Mouse (Mus musculus) large intestine, adult 2 months (tissue): ENCODE measurements around the gene Dnph1. TPM values are rescaled to one million over a fixed set of nuclear protein-coding genes. Genes with fewer than 3 reads are reported as not detected.
"Not testable (repeated sequence)": the region's sequence is repeated elsewhere in the genome, so short reads cannot be mapped to it uniquely, and the experiment has no call there.

Experiments used
- DNase-seq: peaks from one replicate; pipeline ENCODE4 v3.0.0-alpha.2; 2012; ENCODE audit warnings: low read depth, low spot score
- WGBS: fragments of 180-500 bp; shearing (Covaris S2); methylation state at CpG from one replicate; pipeline ENCODE4 v1.1.7; 2018; 5-methylcytosine and 5-hydroxymethylcytosine counted together
- polyA plus RNA-seq: library from polyadenylated mRNA; depleted of rRNA; stranded (reverse); fragments of >200 nt; gene quantifications from 2 replicates; pipeline ENCODE4 v1.2.3, GENCODE M21; 2012

The Dnph1 gene
- polyA plus RNA-seq, 1 experiment, result 8.1 TPM

DNA sequence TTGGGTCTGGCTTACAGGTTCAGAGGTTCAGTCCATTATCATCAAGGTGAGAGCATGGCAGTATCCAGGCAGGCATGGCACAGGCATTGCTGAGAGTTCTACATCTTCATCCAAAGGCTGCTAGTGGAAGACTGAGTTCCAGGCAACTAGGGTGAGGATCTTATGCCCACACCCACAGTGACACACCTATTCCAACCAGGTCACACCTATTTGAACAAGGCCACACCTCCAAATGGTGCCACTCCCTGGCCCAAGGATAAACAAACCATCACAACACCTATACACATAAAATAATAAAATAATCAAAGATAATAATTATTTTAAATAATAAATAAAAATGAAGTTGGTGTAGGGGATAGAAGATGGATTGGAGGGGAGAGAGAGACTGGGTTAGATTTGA lies 430 bp upstream of the Dnph1 start:
- DNase-seq, result not testable (repeated sequence)

DNA sequence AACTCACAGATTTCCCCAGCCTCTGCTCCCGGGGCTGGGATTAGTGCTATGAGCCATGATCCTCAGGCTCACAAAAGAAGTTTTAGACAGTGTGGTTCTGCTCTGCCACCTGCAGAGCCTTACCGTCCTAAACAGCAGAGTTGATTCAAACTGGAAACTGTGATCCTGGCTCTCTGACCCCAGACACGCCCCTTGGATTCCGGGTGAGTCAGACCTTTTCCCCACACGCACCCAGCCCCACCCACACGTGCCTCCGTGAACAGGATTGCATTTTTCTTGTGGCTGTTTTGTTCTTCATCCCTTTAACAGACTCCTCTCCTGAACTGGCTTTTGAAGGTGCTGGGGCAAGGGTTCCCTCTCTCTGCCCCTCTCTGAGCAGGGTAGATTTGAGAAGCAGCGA lies 1.4 kb downstream of the Dnph1 start:
- DNase-seq, result peak; percentile 39
- 24% methylated on average over 8 of the region's 8 CpGs for WGBS

GRCm38 (mm10) chr17:46502775-46503174 lies 6.3 kb downstream of the Dnph1 start:
- DNase-seq, result no peak
- WGBS, result 79% methylated on average over 2 of the region's 2 CpGs

- DNase-seq, result no peak
- 79% methylated on average over 14 of the region's 14 CpGs for WGBS
Measured at GRCm38 (mm10) chr17:46503847-46504638, 7.5 kb downstream of the Dnph1 start.

DNA sequence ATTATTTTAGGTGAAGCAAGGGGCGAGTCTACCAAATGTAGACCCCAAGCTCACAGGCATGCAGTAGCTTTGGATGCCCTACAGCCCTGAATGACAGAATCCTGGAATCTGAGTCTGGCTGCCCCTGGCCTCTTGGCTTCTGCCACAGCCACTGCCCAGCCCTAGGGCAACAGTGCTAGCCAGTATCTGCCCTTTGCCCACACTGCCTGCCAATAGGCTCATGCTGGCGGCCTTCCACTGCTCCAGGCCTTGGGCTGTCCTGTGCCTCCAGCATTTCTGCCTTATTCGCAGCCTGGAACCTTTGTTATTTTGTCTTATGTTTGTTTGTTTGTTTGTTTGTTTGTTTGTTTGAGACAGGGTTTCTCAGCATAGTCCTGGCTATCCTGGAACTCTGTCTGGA lies 9.1 kb downstream of the Dnph1 start:
- 73% methylated on average over 3 of the region's 3 CpGs for WGBS
- DNase-seq, result no peak

DNA sequence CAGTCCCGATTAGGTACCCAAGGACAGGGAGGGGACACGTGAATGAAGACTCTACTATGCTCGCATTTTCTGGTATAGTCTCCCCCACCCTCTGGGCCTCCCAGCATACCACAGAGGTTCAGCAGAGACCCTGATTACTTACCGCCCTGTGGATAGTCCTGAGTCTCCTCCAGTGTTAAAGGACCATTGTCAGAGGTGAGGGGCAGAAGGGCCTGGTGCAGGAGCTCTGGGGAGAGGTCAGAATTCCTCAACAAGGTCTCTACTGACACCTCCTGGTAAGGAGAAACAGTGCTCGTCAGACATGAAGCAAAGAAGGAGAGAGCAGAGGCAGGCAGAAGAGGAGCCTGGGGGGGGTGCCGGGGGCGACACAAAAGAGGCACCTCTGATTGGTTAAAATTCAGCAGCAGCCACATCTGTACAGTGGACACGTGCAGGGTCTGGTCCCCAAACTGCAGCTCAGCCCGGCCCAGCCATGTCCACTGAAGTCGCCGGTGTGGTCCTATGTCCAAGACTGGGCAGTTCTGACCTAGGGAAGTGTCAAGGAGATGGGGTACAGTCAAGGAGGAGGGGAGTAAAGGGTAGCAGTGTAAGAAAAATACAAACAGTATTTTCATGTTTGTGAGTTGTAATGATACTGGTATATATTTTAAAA lies 14.7 kb downstream of the Dnph1 start:
- WGBS, result 60% methylated on average over 11 of the region's 11 CpGs
- DNase-seq, result no peak

GRCm38 (mm10) chr17:46513329-46513728 lies 16.8 kb downstream of the Dnph1 start:
- WGBS, result 52% methylated on average over 2 of the region's 2 CpGs
- no peak for DNase-seq

DNA sequence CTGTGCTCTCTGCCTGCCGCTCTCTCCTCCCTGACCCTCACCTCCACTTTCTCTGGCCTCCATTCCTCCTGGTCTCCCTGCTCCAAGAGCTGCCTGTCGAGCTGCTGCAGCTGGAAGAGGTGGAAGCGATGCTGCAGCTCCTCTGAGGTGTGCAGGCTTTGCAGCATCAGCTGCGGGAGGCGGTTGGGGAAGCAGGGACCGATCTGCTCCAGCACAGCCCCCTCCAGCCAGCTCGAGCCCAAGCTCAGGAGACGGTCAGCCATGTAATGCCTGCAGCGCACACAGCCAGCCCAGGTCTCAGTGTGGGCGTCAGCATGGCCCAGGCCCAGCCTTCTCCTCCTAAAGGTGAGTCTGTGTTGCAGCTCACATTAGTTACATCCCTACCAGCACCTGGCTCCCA lies 23.5 kb downstream of the Dnph1 start:
- DNase-seq, result no peak
- WGBS, result 62% methylated on average over 10 of the region's 10 CpGs

DNA sequence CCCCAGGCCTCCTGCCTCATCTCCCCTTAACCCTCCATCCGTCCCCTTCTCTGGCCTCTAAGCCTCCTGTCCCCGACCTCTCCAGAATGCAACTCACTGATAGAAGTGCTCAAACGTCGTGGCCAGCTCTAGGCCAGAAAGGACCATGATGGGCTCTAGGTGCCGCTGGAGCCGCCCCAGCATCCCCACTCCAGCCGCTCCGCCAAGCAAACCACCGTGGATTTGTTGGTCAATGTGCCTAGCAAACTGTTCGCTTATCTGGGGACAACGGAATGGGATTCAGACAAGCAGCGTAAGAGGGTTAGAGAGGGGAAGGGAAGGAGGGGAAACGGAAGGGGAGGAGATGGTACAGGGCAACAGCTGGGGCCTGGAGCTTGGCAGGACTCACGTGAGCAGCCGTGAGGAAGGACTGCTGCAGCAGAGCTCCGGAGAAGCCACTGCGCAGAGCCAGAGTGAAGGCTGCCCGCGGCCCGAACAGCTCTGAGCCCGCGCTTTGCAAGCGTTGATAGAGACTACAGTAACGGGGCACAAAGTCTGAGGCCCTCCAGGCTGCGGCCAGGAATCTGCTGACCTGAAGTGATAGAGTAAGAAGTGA lies 24.0 kb downstream of the Dnph1 start:
- no peak for DNase-seq
- WGBS, result 42% methylated on average over 25 of the region's 25 CpGs

DNA sequence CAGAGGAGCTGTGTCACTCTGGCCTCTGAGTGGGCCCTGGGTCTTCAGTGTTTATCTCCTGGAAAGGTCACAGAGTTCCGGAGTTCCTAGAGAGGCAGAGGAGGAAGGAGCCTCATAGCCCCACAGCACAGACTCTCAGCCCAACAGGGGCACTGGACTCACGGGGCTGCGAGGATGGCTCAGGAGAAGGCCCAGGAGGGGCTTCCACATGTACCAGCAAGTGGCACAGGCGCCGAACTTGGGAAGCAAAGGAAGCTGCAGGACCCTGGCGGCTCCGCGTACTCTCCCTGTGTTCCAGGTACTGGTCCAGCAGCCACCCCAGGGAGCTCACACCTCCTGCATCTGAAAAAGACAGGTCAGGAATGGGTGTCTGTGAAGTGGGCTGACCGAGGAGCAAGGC lies 24.7 kb downstream of the Dnph1 start:
- WGBS, result 76% methylated on average over 9 of the region's 9 CpGs

GRCm38 (mm10) chr17:46521963-46522668 lies 25.6 kb downstream of the Dnph1 start:
- DNase-seq, result no peak
- 42% methylated on average over 24 of the region's 24 CpGs for WGBS

More for the DNA sequence above, 24.7 kb downstream of the Dnph1 start:
- no peak for DNase-seq

DNA sequence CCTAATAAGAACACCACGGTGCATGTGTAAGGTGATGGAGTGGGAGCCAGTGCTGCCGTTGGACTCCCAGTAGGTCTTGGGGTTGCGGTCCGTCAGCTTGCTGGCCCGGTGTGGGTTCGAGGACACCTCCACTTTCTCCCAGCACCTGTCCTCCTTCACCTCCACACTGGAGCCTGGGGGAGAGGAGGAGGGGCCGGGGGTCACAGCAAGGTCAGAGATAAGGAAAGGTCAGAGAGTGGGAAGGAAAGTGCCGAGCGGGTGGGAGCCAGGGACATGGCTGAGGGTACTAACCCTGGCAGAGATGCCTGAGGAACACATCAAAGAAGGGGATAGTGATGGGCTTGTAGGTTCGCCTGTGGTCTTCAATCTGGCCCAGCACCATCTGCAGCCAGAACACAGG lies 28.6 kb downstream of the Dnph1 start:
- WGBS, result 79% methylated on average over 10 of the region's 10 CpGs
- DNase-seq, result no peak

GRCm38 (mm10) chr17:46525579-46526307 lies 29.2 kb downstream of the Dnph1 start:
- peak; percentile 31 for DNase-seq
- 44% methylated on average over 12 of the region's 12 CpGs for WGBS

DNA sequence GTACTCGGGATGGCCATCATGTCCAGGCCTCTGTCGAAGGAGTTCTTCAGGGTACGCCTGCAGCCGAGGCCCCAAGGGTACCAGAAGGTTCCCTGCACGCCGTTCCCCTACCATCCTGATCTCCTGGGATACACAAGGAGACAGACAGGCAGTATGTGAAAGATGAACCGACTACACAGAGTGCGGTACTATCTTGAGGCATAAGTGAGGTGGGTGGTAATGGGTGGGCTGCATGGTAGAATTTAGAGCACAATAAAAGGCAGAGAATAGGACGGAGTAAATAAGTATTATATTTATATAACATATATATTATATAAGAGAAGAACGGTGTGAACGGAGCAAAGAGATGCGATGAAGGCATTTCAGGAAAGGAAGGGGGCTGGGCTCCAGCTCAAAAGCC lies 47.1 kb downstream of the Dnph1 start:
- no peak for DNase-seq
- WGBS, result 92% methylated on average over 12 of the region's 12 CpGs

DNA sequence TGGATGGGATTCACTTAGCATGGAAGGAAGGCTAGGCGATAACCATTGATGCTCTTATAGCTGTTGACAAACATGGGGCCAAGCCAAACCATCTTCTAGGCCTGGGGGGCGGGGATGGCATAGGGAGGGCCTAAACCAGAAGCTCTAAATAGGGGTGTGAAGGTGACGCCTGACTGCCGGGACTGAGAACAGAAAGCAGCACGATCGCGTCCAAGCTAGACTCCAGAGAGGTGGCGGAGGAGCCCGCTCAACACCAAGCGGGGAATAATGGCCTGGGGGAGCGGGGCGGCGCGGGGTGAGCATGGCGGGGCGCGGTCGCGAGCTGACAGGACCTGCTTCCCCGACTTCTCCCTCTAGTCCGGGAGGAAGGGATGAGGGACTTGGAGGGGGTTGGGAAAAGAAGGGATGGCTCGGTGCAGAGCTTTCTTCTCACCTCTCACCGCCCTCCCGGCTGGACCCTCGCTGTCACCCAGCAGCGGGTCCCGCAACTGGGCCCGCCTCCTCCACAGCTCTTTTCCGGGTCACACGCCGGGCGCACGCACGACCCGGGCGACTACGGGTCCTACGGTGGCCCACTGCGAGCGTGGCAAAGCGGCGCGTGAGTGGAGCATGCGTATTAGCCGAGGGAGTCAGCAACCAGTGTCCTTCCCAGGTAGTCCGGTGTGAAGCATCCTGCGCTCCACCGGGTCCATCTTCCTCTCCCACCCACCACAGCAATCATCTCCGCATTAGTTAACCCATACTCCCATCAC lies 49.5 kb downstream of the Dnph1 start, which contains the start of gene Cul9:
Gene Cul9, minus strand, starts transcription at position 576 of the 752 bp plus-strand sequence.
- 6% methylated on average over 49 of the region's 49 CpGs for WGBS
- DNase-seq, result no peak

GRCm38 (mm10) chr17:46546591-46546990 lies 50.1 kb downstream of the Dnph1 start:
- DNase-seq, result no peak
- 48% methylated on average over 7 of the region's 7 CpGs for WGBS

- WGBS, result 64% methylated on average over 8 of the region's 8 CpGs
- DNase-seq, result no peak
Measured at GRCm38 (mm10) chr17:46546995-46547394, 50.5 kb downstream of the Dnph1 start.

- DNase-seq, result no peak
- 74% methylated on average over 3 of the region's 3 CpGs for WGBS
Measured at GRCm38 (mm10) chr17:46547923-46548322, 51.4 kb downstream of the Dnph1 start.

- WGBS, result 72% methylated on average over 11 of the region's 11 CpGs
- DNase-seq, result no peak
Measured at GRCm38 (mm10) chr17:46548741-46549140, 52.2 kb downstream of the Dnph1 start.
